20 mouse cellular contexts compared by ENCODE assay signal in the genomic region with DNA sequence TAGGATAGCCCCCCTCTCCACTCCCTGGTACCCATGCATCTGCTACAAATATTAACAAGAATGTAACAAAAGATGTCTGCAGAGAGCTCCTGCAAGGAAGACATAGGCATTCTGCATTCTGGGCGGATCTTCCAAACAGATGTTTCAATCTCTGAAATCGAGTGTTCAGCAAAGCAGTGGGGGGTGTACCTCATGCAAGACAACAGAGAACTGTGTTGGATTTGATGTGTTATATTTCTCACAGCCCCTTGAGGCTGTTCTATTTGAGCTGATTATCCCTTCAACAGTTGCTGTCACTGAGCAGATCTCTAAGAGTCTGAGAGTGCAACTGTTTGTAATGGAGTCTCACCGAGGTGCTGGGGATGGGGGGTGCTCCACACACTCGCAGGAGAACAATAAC. TPM values are rescaled to one million over a fixed set of nuclear protein-coding genes. Genes with fewer than 3 reads are reported as not detected.
DNase-seq lines count a peak whose midpoint lies in the region; ATAC-seq and TF ChIP-seq lines count a peak whose summit lies in the region.
"Had no signal": no experiment of that assay in that cellular context is flagged by ENCODE, and none has a peak within 500 bp of the region (broad histone marks: within the 10 kb centered on the region; RNA-seq: fewer than 3 reads in every experiment).

No protein-coding gene starts in this region.

- no peak overlapping the region for H3K9ac ChIP-seq in forebrain, embryonic 15.5 days (replicated peaks)
- H3K9ac ChIP-seq in hindbrain, postnatal 0 days (replicated peaks; ENCODE audit: low read length) = no peak overlapping the region
- no peak overlapping the region for H3K9ac ChIP-seq in hindbrain, embryonic 11.5 days (ENCODE audit: low read depth, low read length)
- H3K9ac ChIP-seq in midbrain, embryonic 15.5 days = no peak overlapping the region
- no peak overlapping the region for H3K9ac ChIP-seq in midbrain, embryonic 11.5 days (ENCODE audit: low read length)
- H3K9ac ChIP-seq in neural tube, embryonic 15.5 days (replicated peaks) = no peak overlapping the region
- H3K9ac ChIP-seq in lung, postnatal 0 days (replicated peaks; ENCODE audit: low read depth) = no peak overlapping the region
- H3K9ac ChIP-seq: limb, embryonic 15.5 days; liver, embryonic 15.5 days; neural tube, embryonic 12.5 days had no signal

- H3K27me3 ChIP-seq in forebrain, embryonic 15.5 days = no peaks in the 10 kb centered on the region
- H3K27me3 ChIP-seq in forebrain, embryonic 10.5 days (ENCODE audit: poor library complexity, severe bottlenecking) = no peaks in the 10 kb centered on the region
- no peaks in the 10 kb centered on the region for H3K27me3 ChIP-seq in hindbrain, postnatal 0 days (ENCODE audit: insufficient read depth, low read length)
- H3K27me3 ChIP-seq in hindbrain, embryonic 11.5 days (ENCODE audit: control insufficient read depth, insufficient read depth, low read length) = no peaks in the 10 kb centered on the region
- H3K27me3 ChIP-seq in midbrain, embryonic 15.5 days (replicated peaks) = no peaks in the 10 kb centered on the region
- H3K27me3 ChIP-seq in midbrain, embryonic 11.5 days (ENCODE audit: control insufficient read depth, insufficient read depth, low read length) = no peaks in the 10 kb centered on the region
- peaks cover 4% of the 10 kb centered on the region; the same call in 1 of the 2 replicates for H3K27me3 ChIP-seq in neural tube, embryonic 15.5 days (replicated peaks)
- H3K27me3 ChIP-seq in lung, postnatal 0 days (replicated peaks; ENCODE audit: insufficient read depth, low read length) = no peaks in the 10 kb centered on the region
- H3K27me3 ChIP-seq: limb, embryonic 15.5 days; liver, embryonic 15.5 days; neural tube, embryonic 12.5 days had no signal

- ATAC-seq in forebrain, embryonic 15.5 days (replicated peaks) = peak; percentile 41; the same call in 1 of the 2 replicates
- ATAC-seq in hindbrain, postnatal 0 days = no peak
- no peak for ATAC-seq in hindbrain, embryonic 11.5 days (ENCODE audit: low FRiP score)
- ATAC-seq in midbrain, embryonic 15.5 days (replicated peaks) = 0 out of 2 replicates have a peak, but pooled peaks have one; percentile 20
- ATAC-seq in midbrain, embryonic 11.5 days (ENCODE audit: low FRiP score) = no peak
- ATAC-seq in neural tube, embryonic 15.5 days (ENCODE audit: low FRiP score) = 0 out of 2 replicates have a peak, but pooled peaks have one; percentile 39
- ATAC-seq in lung, postnatal 0 days = no peak

- no peak for TF ChIP-seq EP300 in lung, postnatal 0 days (IDR thresholded peaks at IDR 0.05)

- peaks cover 14% of the 10 kb centered on the region for H3K4me1 ChIP-seq in forebrain, embryonic 15.5 days
- H3K4me1 ChIP-seq in forebrain, embryonic 10.5 days = peaks cover 12% of the 10 kb centered on the region
- H3K4me1 ChIP-seq in hindbrain, postnatal 0 days (ENCODE audit: insufficient read depth, low read length) = peaks cover 10% of the 10 kb centered on the region; the same call in 1 of the 2 replicates
- no peaks in the 10 kb centered on the region for H3K4me1 ChIP-seq in hindbrain, embryonic 11.5 days (replicated peaks; ENCODE audit: control insufficient read depth, insufficient read depth, low read length)
- H3K4me1 ChIP-seq in midbrain, embryonic 15.5 days = peaks cover 8% of the 10 kb centered on the region
- H3K4me1 ChIP-seq in midbrain, embryonic 11.5 days (ENCODE audit: control insufficient read depth, insufficient read depth, low read length) = no peaks in the 10 kb centered on the region
- H3K4me1 ChIP-seq in neural tube, embryonic 15.5 days = peaks cover 32% of the 10 kb centered on the region
- H3K4me1 ChIP-seq in lung, postnatal 0 days (ENCODE audit: insufficient read depth, low read depth, low read length) = peaks cover 11% of the 10 kb centered on the region
- H3K4me1 ChIP-seq: liver, embryonic 15.5 days; neural tube, embryonic 12.5 days had no signal

- no peak for TF ChIP-seq CTCF in hindbrain, postnatal 0 days (IDR thresholded peaks at IDR 0.05; ENCODE audit: low read depth)
- TF ChIP-seq CTCF in lung, postnatal 0 days (IDR thresholded peaks at IDR 0.05) = no peak

- no peaks in the 10 kb centered on the region for H3K9me3 ChIP-seq in forebrain, embryonic 15.5 days
- H3K9me3 ChIP-seq in forebrain, embryonic 10.5 days = no peaks in the 10 kb centered on the region
- H3K9me3 ChIP-seq in hindbrain, postnatal 0 days (ENCODE audit: low read length) = no peaks in the 10 kb centered on the region
- no peaks in the 10 kb centered on the region for H3K9me3 ChIP-seq in hindbrain, embryonic 11.5 days (ENCODE audit: control insufficient read depth, low read length)
- H3K9me3 ChIP-seq in midbrain, embryonic 15.5 days = no peaks in the 10 kb centered on the region
- no peaks in the 10 kb centered on the region for H3K9me3 ChIP-seq in midbrain, embryonic 11.5 days (ENCODE audit: control insufficient read depth, low read length)
- no peaks in the 10 kb centered on the region for H3K9me3 ChIP-seq in neural tube, embryonic 15.5 days (replicated peaks)
- H3K9me3 ChIP-seq in lung, postnatal 0 days (ENCODE audit: low read length) = no peaks in the 10 kb centered on the region
- H3K9me3 ChIP-seq: G1E; heart, embryonic 10.5 days; limb, embryonic 15.5 days; liver, embryonic 15.5 days; neural tube, embryonic 12.5 days had no signal

- no peak overlapping the region for H3K27ac ChIP-seq in forebrain, embryonic 15.5 days (replicated peaks)
- H3K27ac ChIP-seq in forebrain, embryonic 10.5 days = no peak overlapping the region
- no peak overlapping the region for H3K27ac ChIP-seq in hindbrain, postnatal 0 days
- H3K27ac ChIP-seq in hindbrain, embryonic 11.5 days (ENCODE audit: low read depth, low read length) = no peak overlapping the region
- H3K27ac ChIP-seq in midbrain, embryonic 15.5 days = no peak overlapping the region
- H3K27ac ChIP-seq in midbrain, embryonic 11.5 days (ENCODE audit: low read depth, low read length) = no peak overlapping the region
- no peak overlapping the region for H3K27ac ChIP-seq in neural tube, embryonic 15.5 days (replicated peaks)
- H3K27ac ChIP-seq in lung, postnatal 0 days (ENCODE audit: low read length) = no peak overlapping the region
- H3K27ac ChIP-seq: heart, embryonic 10.5 days; limb, embryonic 15.5 days; liver, embryonic 15.5 days; neural tube, embryonic 12.5 days had no signal

- DNase-seq in forebrain, embryonic 10.5 days (ENCODE audit: extremely low spot score, low spot score) = no peak
- peak; percentile 46 for DNase-seq in hindbrain, postnatal 0 days (ENCODE audit: low spot score)
- DNase-seq in hindbrain, embryonic 11.5 days (ENCODE audit: low spot score) = no peak
- DNase-seq in midbrain, embryonic 11.5 days (ENCODE audit: low spot score, missing footprints) = no peak
- no peak for DNase-seq in lung, postnatal 0 days (ENCODE audit: low spot score)
- DNase-seq: adrenal gland, postnatal 25 days; cerebellum, adult 18-20 months; cerebellum, postnatal 25 days; embryo, embryonic 11 days; heart, postnatal 14 days; layer of hippocampus, postnatal 36 days; thymus, adult 2 months had no signal

- H3K4me3 ChIP-seq in forebrain, embryonic 15.5 days = no peak overlapping the region
- H3K4me3 ChIP-seq in forebrain, embryonic 10.5 days = no peak overlapping the region
- no peak overlapping the region for H3K4me3 ChIP-seq in hindbrain, postnatal 0 days (ENCODE audit: low read length)
- H3K4me3 ChIP-seq in hindbrain, embryonic 11.5 days (ENCODE audit: low read depth, low read length) = no peak overlapping the region
- H3K4me3 ChIP-seq in midbrain, embryonic 15.5 days = no peak overlapping the region
- no peak overlapping the region for H3K4me3 ChIP-seq in midbrain, embryonic 11.5 days (ENCODE audit: low read depth, low read length)
- no peak overlapping the region for H3K4me3 ChIP-seq in neural tube, embryonic 15.5 days (replicated peaks)
- H3K4me3 ChIP-seq in lung, postnatal 0 days (ENCODE audit: low read depth, low read length) = no peak overlapping the region
- H3K4me3 ChIP-seq: heart, embryonic 10.5 days; limb, embryonic 15.5 days; liver, embryonic 15.5 days; neural tube, embryonic 12.5 days had no signal

- 39% methylated on average over 4 of the region's 4 CpGs for WGBS in forebrain, embryonic 15.5 days
- 82% methylated on average over 4 of the region's 4 CpGs for WGBS in forebrain, embryonic 10.5 days
- WGBS in hindbrain, postnatal 0 days = 22% methylated on average over 4 of the region's 4 CpGs
- 67% methylated on average over 4 of the region's 4 CpGs for WGBS in hindbrain, embryonic 11.5 days
- WGBS in midbrain, embryonic 15.5 days = 61% methylated on average over 4 of the region's 4 CpGs
- 69% methylated on average over 4 of the region's 4 CpGs for WGBS in midbrain, embryonic 11.5 days
- WGBS in neural tube, embryonic 15.5 days = 41% methylated on average over 4 of the region's 4 CpGs
- WGBS in lung, postnatal 0 days = 52% methylated on average over 4 of the region's 4 CpGs

- no peaks in the 10 kb centered on the region for H3K36me3 ChIP-seq in forebrain, embryonic 15.5 days
- no peaks in the 10 kb centered on the region for H3K36me3 ChIP-seq in forebrain, embryonic 10.5 days (replicated peaks)
- no peaks in the 10 kb centered on the region for H3K36me3 ChIP-seq in hindbrain, postnatal 0 days (ENCODE audit: insufficient read depth, low read length)
- no peaks in the 10 kb centered on the region for H3K36me3 ChIP-seq in hindbrain, embryonic 11.5 days (ENCODE audit: control insufficient read depth, insufficient read depth, low read length)
- H3K36me3 ChIP-seq in midbrain, embryonic 15.5 days (replicated peaks) = no peaks in the 10 kb centered on the region
- no peaks in the 10 kb centered on the region for H3K36me3 ChIP-seq in midbrain, embryonic 11.5 days (ENCODE audit: control insufficient read depth, insufficient read depth, low read length)
- H3K36me3 ChIP-seq in neural tube, embryonic 15.5 days = no peaks in the 10 kb centered on the region
- H3K36me3 ChIP-seq in lung, postnatal 0 days (ENCODE audit: insufficient read depth, low read length) = no peaks in the 10 kb centered on the region
- H3K36me3 ChIP-seq: G1E; heart, embryonic 10.5 days; limb, embryonic 15.5 days; liver, embryonic 15.5 days; neural tube, embryonic 12.5 days had no signal

- no peak overlapping the region for H3K4me2 ChIP-seq in forebrain, embryonic 15.5 days (replicated peaks)
- no peak overlapping the region for H3K4me2 ChIP-seq in hindbrain, postnatal 0 days (ENCODE audit: low read depth, low read length)
- H3K4me2 ChIP-seq in hindbrain, embryonic 11.5 days (replicated peaks; ENCODE audit: low read depth, low read length) = no peak overlapping the region
- H3K4me2 ChIP-seq in midbrain, embryonic 15.5 days = no peak overlapping the region
- H3K4me2 ChIP-seq in midbrain, embryonic 11.5 days = no peak overlapping the region
- H3K4me2 ChIP-seq in neural tube, embryonic 15.5 days = 0 out of 2 replicates have a peak overlapping the region, but pooled peaks have one; percentile 6
- no peak overlapping the region for H3K4me2 ChIP-seq in lung, postnatal 0 days (replicated peaks; ENCODE audit: low read depth, low read length)
- H3K4me2 ChIP-seq: limb, embryonic 15.5 days; liver, embryonic 15.5 days; neural tube, embryonic 12.5 days had no signal

RNA-seq across cellular contexts. Expression of a gene that starts 37.3 kb away (rescaled TPM):
- 7.5 and 11.4 TPM in 2 replicates for polyA plus RNA-seq in forebrain, embryonic 15.5 days (2015; fragmentation: Nextera tagmentation; extraction: Ambion mirVana)
- polyA plus RNA-seq in forebrain, embryonic 10.5 days (2016; fragmentation: Nextera tagmentation; extraction: Ambion mirVana) = 8.0 and 10.6 TPM in 2 replicates
- total RNA-seq in hindbrain, postnatal 0 days (2014; rRNA removed) = 21.6 and 48.7 TPM in 2 replicates
- 11.6 and 13.3 TPM in 2 replicates for polyA plus RNA-seq in hindbrain, postnatal 0 days (2015; fragmentation: Nextera tagmentation; extraction: Ambion mirVana)
- 14.5 and 17.4 TPM in 2 replicates for polyA plus RNA-seq in hindbrain, embryonic 11.5 days (2014; fragmentation: Nextera tagmentation; extraction: Ambion mirVana)
- 11.9 and 14.1 TPM in 2 replicates for polyA plus RNA-seq in midbrain, embryonic 15.5 days (2015; fragmentation: Nextera tagmentation; extraction: Ambion mirVana)
- 15.5 and 16.1 TPM in 2 replicates for polyA plus RNA-seq in midbrain, embryonic 11.5 days (2014; fragmentation: Nextera tagmentation; extraction: Ambion mirVana)
- polyA plus RNA-seq in neural tube, embryonic 15.5 days (2015; fragmentation: Nextera tagmentation; extraction: Ambion mirVana) = 10.2 and 10.4 TPM in 2 replicates
- polyA plus RNA-seq in lung, postnatal 0 days (2015; fragmentation: Nextera tagmentation; extraction: Ambion mirVana) = 30.5 TPM in 2 replicates
- polyA plus RNA-seq: G1E had no signal

Comparison
In these comparisons a context has a peak if more than half of its experiments do, and no peak if none do; other contexts are left out.
1. ATAC-seq: peak in forebrain, embryonic 15.5 days (single experiment), midbrain, embryonic 15.5 days (single experiment) and neural tube, embryonic 15.5 days (single experiment); none in hindbrain, postnatal 0 days (single experiment), hindbrain, embryonic 11.5 days (single experiment), midbrain, embryonic 11.5 days (single experiment) and lung, postnatal 0 days (single experiment).